In genomic region chr19:43730037-43730428, GRCm38 (mm10) we compare ENCODE assay signal across 8 mouse cellular contexts. TPM values are rescaled to one million over a fixed set of nuclear protein-coding genes. Genes with fewer than 3 reads are reported as not detected.
DNase-seq lines count a peak whose midpoint lies in the region; ATAC-seq and TF ChIP-seq lines count a peak whose summit lies in the region.

No protein-coding gene starts in this region.

- peak; percentile 62 for DNase-seq in kidney, postnatal 0 days (ENCODE audit: low spot score)
- DNase-seq in kidney, adult 8-10 months, result no peak
- peak; percentile 60 for DNase-seq in embryonic facial prominence, embryonic 14.5 days (ENCODE audit: low spot score)
- DNase-seq in retina, postnatal 1 day, result peak; percentile 32
- DNase-seq in right cerebral cortex, postnatal 36 days (ENCODE audit: low spot score in 2 of 2), result no peak
- no peak for DNase-seq in natural killer cell, adult 2 months (ENCODE audit: low spot score in 2 of 2)
- DNase-seq in cerebellum, adult 9-11 months, result no peak

- no peak for TF ChIP-seq CTCF in kidney, postnatal 0 days (IDR thresholded peaks at IDR 0.05; ENCODE audit: low read depth)

- H3K9me3 ChIP-seq in kidney, postnatal 0 days (replicated peaks; ENCODE audit: low read length), result no peaks in the 10 kb centered on the region
- H3K9me3 ChIP-seq in embryonic facial prominence, embryonic 14.5 days (ENCODE audit: control insufficient read depth, low read length), result no peaks in the 10 kb centered on the region
- no peaks in the 10 kb centered on the region for H3K9me3 ChIP-seq in limb, embryonic 12.5 days

- ATAC-seq in kidney, postnatal 0 days (replicated peaks; ENCODE audit: low FRiP score, low read depth), result no peak
- ATAC-seq in embryonic facial prominence, embryonic 14.5 days (ENCODE audit: low read depth), result peak; percentile 15; the same call in 1 of the 2 replicates
- no peak for ATAC-seq in limb, embryonic 12.5 days (ENCODE audit: insufficient number of reproducible peaks, insufficient read depth, low FRiP score, low TSS enrichment, low read depth)

- H3K4me3 ChIP-seq in kidney, postnatal 0 days (replicated peaks; ENCODE audit: low read depth, low read length), result peak overlapping the region; percentile 15; the same call in 1 of the 2 replicates
- peak overlapping the region; percentile 27 for H3K4me3 ChIP-seq in embryonic facial prominence, embryonic 14.5 days (ENCODE audit: low read depth, low read length)
- peak overlapping the region; percentile 32 for H3K4me3 ChIP-seq in limb, embryonic 12.5 days (replicated peaks)

- peak overlapping the region; percentile 8; the same call in 1 of the 2 replicates for H3K27ac ChIP-seq in kidney, postnatal 0 days
- H3K27ac ChIP-seq in embryonic facial prominence, embryonic 14.5 days (replicated peaks; ENCODE audit: low read depth, low read length), result no peak overlapping the region; the same call in 1 of the 2 replicates
- H3K27ac ChIP-seq in limb, embryonic 12.5 days, result 0 out of 2 replicates have a peak overlapping the region, but pooled peaks have one; percentile 41

- H3K4me2 ChIP-seq in kidney, postnatal 0 days (ENCODE audit: low read length), result peak overlapping the region; percentile 35
- H3K4me2 ChIP-seq in embryonic facial prominence, embryonic 14.5 days (ENCODE audit: low read depth, low read length), result peak overlapping the region; percentile 50
- peak overlapping the region; percentile 49 for H3K4me2 ChIP-seq in limb, embryonic 12.5 days

- H3K9ac ChIP-seq in kidney, postnatal 0 days (ENCODE audit: low read depth, low read length), result no peak overlapping the region
- no peak overlapping the region for H3K9ac ChIP-seq in embryonic facial prominence, embryonic 14.5 days (ENCODE audit: low read depth, low read length)
- no peak overlapping the region for H3K9ac ChIP-seq in limb, embryonic 12.5 days (replicated peaks)

- peaks cover 34% of the 10 kb centered on the region; the same call in 1 of the 2 replicates for H3K36me3 ChIP-seq in kidney, postnatal 0 days (ENCODE audit: insufficient read depth, low read length)
- H3K36me3 ChIP-seq in embryonic facial prominence, embryonic 14.5 days (ENCODE audit: control insufficient read depth, insufficient read depth, low read length), result peaks cover 52% of the 10 kb centered on the region
- H3K36me3 ChIP-seq in limb, embryonic 12.5 days, result peaks cover 55% of the 10 kb centered on the region

- WGBS in kidney, postnatal 0 days, result 38% methylated on average over 8 of the region's 8 CpGs
- 42% methylated on average over 7 of the region's 8 CpGs for WGBS in embryonic facial prominence, embryonic 14.5 days
- WGBS in limb, embryonic 12.5 days, result 36% methylated on average over 8 of the region's 8 CpGs

- H3K4me1 ChIP-seq in kidney, postnatal 0 days (replicated peaks; ENCODE audit: insufficient read depth, low read length), result no peaks in the 10 kb centered on the region
- H3K4me1 ChIP-seq in embryonic facial prominence, embryonic 14.5 days (ENCODE audit: control insufficient read depth, insufficient read depth, low read length), result no peaks in the 10 kb centered on the region
- peaks cover 5% of the 10 kb centered on the region; the same call in 1 of the 2 replicates for H3K4me1 ChIP-seq in limb, embryonic 12.5 days (replicated peaks)

- H3K27me3 ChIP-seq in kidney, postnatal 0 days (ENCODE audit: insufficient read depth, low read length), result no peaks in the 10 kb centered on the region
- no peaks in the 10 kb centered on the region for H3K27me3 ChIP-seq in embryonic facial prominence, embryonic 14.5 days (replicated peaks; ENCODE audit: control insufficient read depth, insufficient read depth, low read length)
- no peaks in the 10 kb centered on the region for H3K27me3 ChIP-seq in limb, embryonic 12.5 days

RNA-seq across cellular contexts. Expression of gene Cutc, which starts 22.8 kb away (rescaled TPM):
- polyA plus RNA-seq in kidney, postnatal 0 days (2015; fragmentation: Nextera tagmentation; extraction: Ambion mirVana), result 24.0 and 24.9 TPM in 2 replicates
- 9.9 and 14.1 TPM in 2 replicates for polyA plus RNA-seq in embryonic facial prominence, embryonic 14.5 days (2014; fragmentation: Nextera tagmentation; extraction: Ambion mirVana)
- 13.1 and 13.7 TPM in 2 replicates for polyA plus RNA-seq in limb, embryonic 12.5 days (2016; fragmentation: Nextera tagmentation; extraction: Ambion mirVana)

RNA-seq across cellular contexts. Expression of gene Cox15, which starts 22.8 kb away (rescaled TPM):
- 6.4 and 7.7 TPM in 2 replicates for polyA plus RNA-seq in kidney, postnatal 0 days (2015; fragmentation: Nextera tagmentation; extraction: Ambion mirVana)
- polyA plus RNA-seq in embryonic facial prominence, embryonic 14.5 days (2014; fragmentation: Nextera tagmentation; extraction: Ambion mirVana), result 7.0 and 8.3 TPM in 2 replicates
- polyA plus RNA-seq in limb, embryonic 12.5 days (2016; fragmentation: Nextera tagmentation; extraction: Ambion mirVana), result 15.1 and 15.2 TPM in 2 replicates

RNA-seq across cellular contexts. Expression of gene Entpd7, which starts 40.6 kb away (rescaled TPM):
- polyA plus RNA-seq in kidney, postnatal 0 days (2015; fragmentation: Nextera tagmentation; extraction: Ambion mirVana), result 11.3 and 12.0 TPM in 2 replicates
- polyA plus RNA-seq in embryonic facial prominence, embryonic 14.5 days (2014; fragmentation: Nextera tagmentation; extraction: Ambion mirVana), result 10.9 and 12.3 TPM in 2 replicates
- 10.5 and 11.6 TPM in 2 replicates for polyA plus RNA-seq in limb, embryonic 12.5 days (2016; fragmentation: Nextera tagmentation; extraction: Ambion mirVana)

RNA-seq across cellular contexts. Expression of gene Abcc2, which starts 52.0 kb away (rescaled TPM):
- polyA plus RNA-seq in kidney, postnatal 0 days (2015; fragmentation: Nextera tagmentation; extraction: Ambion mirVana), result 7.4 and 7.9 TPM in 2 replicates
- 0.07 TPM in 2 replicates for polyA plus RNA-seq in embryonic facial prominence, embryonic 14.5 days (2014; fragmentation: Nextera tagmentation; extraction: Ambion mirVana)
- polyA plus RNA-seq in limb, embryonic 12.5 days (2016; fragmentation: Nextera tagmentation; extraction: Ambion mirVana), result not detected in 2 replicates

RNA-seq across cellular contexts. Expression of gene Slc25a28, which starts 55.4 kb away (rescaled TPM):
- polyA plus RNA-seq in kidney, postnatal 0 days (2015; fragmentation: Nextera tagmentation; extraction: Ambion mirVana), result 13.5 and 17.1 TPM in 2 replicates
- polyA plus RNA-seq in embryonic facial prominence, embryonic 14.5 days (2014; fragmentation: Nextera tagmentation; extraction: Ambion mirVana), result 12.1 and 14.2 TPM in 2 replicates
- polyA plus RNA-seq in limb, embryonic 12.5 days (2016; fragmentation: Nextera tagmentation; extraction: Ambion mirVana), result 16.8 and 20.4 TPM in 2 replicates

Comparison
In these comparisons a context has a peak if more than half of its experiments do, and no peak if none do; other contexts are left out.
1. DNase-seq: peak in kidney, postnatal 0 days (single experiment), embryonic facial prominence, embryonic 14.5 days (single experiment) and retina, postnatal 1 day (single experiment); none in kidney, adult 8-10 months (0 of 2), right cerebral cortex, postnatal 36 days (0 of 2), natural killer cell, adult 2 months (0 of 2) and cerebellum, adult 9-11 months (single experiment).
2. Peak in every context shown above with its lines, with median percentiles within 50 percentile points of each other: H3K4me2 ChIP-seq and H3K4me3 ChIP-seq.